ENCODE assay signal across 17 mouse cellular contexts in the genomic region with DNA sequence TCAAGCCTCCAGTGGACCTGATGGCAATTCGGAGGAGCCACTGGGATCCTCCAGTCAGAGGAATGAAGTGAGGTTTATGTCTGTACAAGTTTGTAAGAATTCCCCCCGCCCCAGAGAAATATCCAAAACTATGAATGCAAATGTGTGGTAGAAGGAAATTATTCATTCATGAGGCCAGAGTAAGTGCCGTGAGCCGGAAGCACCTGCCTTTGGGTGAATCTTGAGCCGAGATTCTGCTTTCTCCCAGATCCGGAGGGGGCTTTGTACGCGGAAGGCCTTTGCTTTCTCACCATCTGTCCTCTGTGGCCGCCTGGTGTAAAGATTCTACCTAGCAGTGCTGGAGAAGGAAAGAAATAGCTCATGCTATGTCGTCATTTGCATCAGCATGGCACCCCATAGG.
DNase-seq lines count a peak whose midpoint lies in the region; TF ChIP-seq lines count a peak whose summit lies in the region.
"Had no signal": no experiment of that assay in that cellular context is flagged by ENCODE, and none has a peak within 500 bp of the region (broad histone marks: within the 10 kb centered on the region; RNA-seq: fewer than 3 reads in every experiment).

No protein-coding gene starts in this region.

- H3K36me3 ChIP-seq in CH12.LX (replicated peaks in 1 of 2; ENCODE audit: control insufficient read depth in 1 of 2, insufficient read depth in 1 of 2, low read length in 1 of 2): no peaks in the 10 kb centered on the region
- H3K36me3 ChIP-seq: embryonic facial prominence, embryonic 10.5 days; embryonic facial prominence, embryonic 12.5 days; forebrain, embryonic 15.5 days had no signal

- no peak; the same call in none of the 2 replicates for TF ChIP-seq RAD21 in CH12.LX (IDR thresholded peaks at IDR 0.05; ENCODE audit: low read depth, low read length)

- H3K9ac ChIP-seq in CH12.LX (ENCODE audit: insufficient read depth, low read depth): no peak overlapping the region
- H3K9ac ChIP-seq: embryonic facial prominence, embryonic 12.5 days; forebrain, embryonic 13.5 days; forebrain, embryonic 15.5 days; forebrain, postnatal 0 days had no signal

- dilution Hi-C loops in CH12.LX (cut with MboI; ENCODE audit: extremely low pct_ligation_motif_present, extremely low pct_unique_long_range_greater_than_20kb, low sequenced_read_pairs): no loop called here

- no peak for TF ChIP-seq POLR2A in CH12.LX (IDR thresholded peaks at IDR 0.05; ENCODE audit: low read depth, low read length)

- H3K27ac ChIP-seq in CH12.LX (ENCODE audit: insufficient read depth, low read depth): no peak overlapping the region
- H3K27ac ChIP-seq: embryonic facial prominence, embryonic 10.5 days; embryonic facial prominence, embryonic 12.5 days; forebrain, embryonic 13.5 days; forebrain, embryonic 15.5 days had no signal

- H3K4me2 ChIP-seq in CH12.LX (ENCODE audit: insufficient read depth, low read depth, poor library complexity, severe bottlenecking): peak overlapping the region; percentile 15; the same call in 1 of the 2 replicates
- H3K4me2 ChIP-seq: embryonic facial prominence, embryonic 12.5 days; forebrain, embryonic 13.5 days; forebrain, embryonic 15.5 days had no signal

- TF ChIP-seq EP300 in CH12.LX (IDR thresholded peaks at IDR 0.05; ENCODE audit: low read length): 0 out of 2 replicates have a peak, but pooled peaks have one; percentile 44

- peak in 1 of 2 experiments; percentile 17; a peak in 2 of 4 replicates for TF ChIP-seq CTCF in CH12.LX (conservative IDR thresholded peaks at IDR 0.05 in 1 of 2, IDR thresholded peaks at IDR 0.05 in 1 of 2; ENCODE audit: low read depth in 2 of 2, low read length in 2 of 2)

- no peaks in the 10 kb centered on the region for H3K79me2 ChIP-seq in CH12.LX (replicated peaks; ENCODE audit: control insufficient read depth, extremely low read depth, insufficient read depth, poor library complexity, severe bottlenecking)

- no peaks in the 10 kb centered on the region for H3K9me3 ChIP-seq in CH12.LX (replicated peaks; ENCODE audit: low read length)
- H3K9me3 ChIP-seq: embryonic facial prominence, embryonic 10.5 days; embryonic facial prominence, embryonic 12.5 days; forebrain, embryonic 13.5 days; forebrain, embryonic 15.5 days had no signal

- peak; percentile 28 to 39 for DNase-seq in cerebellum, postnatal 10 days
- DNase-seq in cerebellum, postnatal 4 days (ENCODE audit: low spot score in 2 of 2): no peak
- DNase-seq in heart, adult 11 months: peak; percentile 56
- no peak for DNase-seq in heart, postnatal 36 days
- DNase-seq in CH12.LX (ENCODE audit: extremely low read depth): peak; percentile 40
- no peak for DNase-seq in ovary, postnatal 36 days (ENCODE audit: low spot score)
- DNase-seq: adrenal gland, adult 8-10 months; adrenal gland, postnatal 14 days; adrenal gland, postnatal 36 days; B cell, adult 2 months; cerebellum, adult 11-12 months; cerebellum, adult 9-11 months; forebrain, postnatal 0 days had no signal

- in situ Hi-C loops in CH12.LX (cut with MboI; ENCODE audit: low pct_ligation_motif_present, low pct_unique_long_range_greater_than_20kb, low sequenced_read_pairs): no loop called here

- peaks cover 4 to 14% of the 10 kb centered on the region in 2 experiments for H3K4me1 ChIP-seq in CH12.LX (ENCODE audit: control insufficient read depth in 1 of 2, insufficient read depth in 2 of 2)

- H3K4me3 ChIP-seq in CH12.LX (replicated peaks in 1 of 3; ENCODE audit: low read depth in 2 of 3, low read length in 2 of 3, poor library complexity in 1 of 3): no peak overlapping the region
- H3K4me3 ChIP-seq: embryonic facial prominence, embryonic 10.5 days; embryonic facial prominence, embryonic 12.5 days; forebrain, embryonic 13.5 days; forebrain, embryonic 15.5 days had no signal

- intact Hi-C loops in heart, postnatal 36 days (cut with DNase I): no loop called here

- no peaks in the 10 kb centered on the region for H3K27me3 ChIP-seq in CH12.LX (replicated peaks)
- H3K27me3 ChIP-seq: embryonic facial prominence, embryonic 12.5 days; forebrain, embryonic 13.5 days; forebrain, embryonic 15.5 days had no signal

TF ChIP-seq in CH12.LX, 34 proteins besides CTCF, POLR2A, EP300 and RAD21:
- TF ChIP-seq ZC3H11A (IDR thresholded peaks at IDR 0.05; ENCODE audit: low read depth, low read length): no peak
- TF ChIP-seq CHD2 (IDR thresholded peaks at IDR 0.05; ENCODE audit: low read length): no peak
- no peak for TF ChIP-seq GABPA (IDR thresholded peaks at IDR 0.05; ENCODE audit: insufficient replicate concordance, low read depth, low read length)
- TF ChIP-seq IRF4 (IDR thresholded peaks at IDR 0.05; ENCODE audit: low read depth, low read length): peak; percentile 36; the same call in 1 of the 2 replicates
- TF ChIP-seq JUND (conservative IDR thresholded peaks at IDR 0.05; ENCODE audit: low read depth, low read length): no peak
- TF ChIP-seq BHLHE40 (IDR thresholded peaks at IDR 0.05; ENCODE audit: low read depth, low read length): no peak
- no peak for TF ChIP-seq ZNF384 (IDR thresholded peaks at IDR 0.05; ENCODE audit: low read depth, low read length)
- TF ChIP-seq CHD1 (IDR thresholded peaks at IDR 0.05; ENCODE audit: low read depth, low read length): no peak
- TF ChIP-seq MAX (IDR thresholded peaks at IDR 0.05; ENCODE audit: low read length): no peak
- TF ChIP-seq MAZ (IDR thresholded peaks at IDR 0.05; ENCODE audit: low read depth, low read length): peak; percentile 50; the same call in 1 of the 2 replicates
- no peak for TF ChIP-seq ZKSCAN1 (IDR thresholded peaks at IDR 0.05; ENCODE audit: borderline replicate concordance, low read depth, low read length)
- TF ChIP-seq JUN (IDR thresholded peaks at IDR 0.05; ENCODE audit: insufficient read depth, low read depth, low read length): no peak
- TF ChIP-seq UBTF (IDR thresholded peaks at IDR 0.05; ENCODE audit: low read depth, low read length): no peak
- peak; percentile 52; the same call in 1 of the 2 replicates for TF ChIP-seq ELF1 (IDR thresholded peaks at IDR 0.05; ENCODE audit: low read depth, low read length)
- no peak for TF ChIP-seq MXI1 (IDR thresholded peaks at IDR 0.05; ENCODE audit: low read depth, low read length)
- no peak for TF ChIP-seq HCFC1 (IDR thresholded peaks at IDR 0.05; ENCODE audit: low read depth, low read length)
- no peak for TF ChIP-seq MEF2A (IDR thresholded peaks at IDR 0.05; ENCODE audit: borderline replicate concordance, low read depth, low read length)
- no peak for TF ChIP-seq NRF1 (IDR thresholded peaks at IDR 0.05; ENCODE audit: low read depth, low read length)
- TF ChIP-seq ETS1 (conservative IDR thresholded peaks at IDR 0.05; ENCODE audit: low read depth, low read length): 0 out of 2 replicates have a peak, but pooled peaks have one; percentile 25
- TF ChIP-seq USF1 (IDR thresholded peaks at IDR 0.05; ENCODE audit: low read depth, low read length): no peak
- TF ChIP-seq USF2 (conservative IDR thresholded peaks at IDR 0.05; ENCODE audit: low read depth, low read length): no peak
- 0 out of 2 replicates have a peak, but pooled peaks have one; percentile 29 for TF ChIP-seq TCF12 (IDR thresholded peaks at IDR 0.05; ENCODE audit: low read depth, low read length)
- no peak for TF ChIP-seq NELFE (IDR thresholded peaks at IDR 0.05; ENCODE audit: low read depth, low read length)
- TF ChIP-seq SMC3 (IDR thresholded peaks at IDR 0.05; ENCODE audit: low read depth, low read length): no peak; the same call in 1 of the 2 replicates
- no peak for TF ChIP-seq MYC (IDR thresholded peaks at IDR 0.05; ENCODE audit: low read depth, low read length)
- TF ChIP-seq KAT2A (IDR thresholded peaks at IDR 0.05; ENCODE audit: insufficient replicate concordance, low read length): no peak
- no peak for TF ChIP-seq POLR2AphosphoS2 (IDR thresholded peaks at IDR 0.05; ENCODE audit: low read depth, low read length)
- no peak for TF ChIP-seq E2F4 (IDR thresholded peaks at IDR 0.05; ENCODE audit: insufficient replicate concordance, low read depth, low read length)
- no peak for TF ChIP-seq SIN3A (IDR thresholded peaks at IDR 0.05; ENCODE audit: low read length)
- TF ChIP-seq MAFK (IDR thresholded peaks at IDR 0.05; ENCODE audit: insufficient replicate concordance, low read length): no peak
- no peak for TF ChIP-seq RCOR1 (conservative IDR thresholded peaks at IDR 0.05; ENCODE audit: low read depth, low read length)
- no peak for TF ChIP-seq ZMIZ1 (IDR thresholded peaks at IDR 0.05; ENCODE audit: low read depth, low read length)
- TF ChIP-seq PAX5 (IDR thresholded peaks at IDR 0.05; ENCODE audit: low read length): no peak
- no peak for TF ChIP-seq TBP (conservative IDR thresholded peaks at IDR 0.05; ENCODE audit: low read depth, low read length)

Comparison
In these comparisons a context has a peak if more than half of its experiments do, and no peak if none do; other contexts are left out.
1. DNase-seq: peak in cerebellum, postnatal 10 days (2 of 2), heart, adult 11 months (single experiment) and CH12.LX (single experiment); none in cerebellum, postnatal 4 days (0 of 2), heart, postnatal 36 days (0 of 2) and ovary, postnatal 36 days (single experiment).